Mouse (Mus musculus): ENCODE results near the gene Lbhd1. TPM values are rescaled to one million over a fixed set of nuclear protein-coding genes. Genes with fewer than 3 reads are reported as not detected.
A peak's percentile ranks its signal among the peaks of the same experiment; 100 is the strongest.
"Not testable (repeated sequence)": the region's sequence is repeated elsewhere in the genome, so short reads cannot be mapped to it uniquely, and the experiment has no call there.

Lbhd1 gene
- polyA plus RNA-seq, 1 experiment from 2014 or later: 118 TPM

DNA sequence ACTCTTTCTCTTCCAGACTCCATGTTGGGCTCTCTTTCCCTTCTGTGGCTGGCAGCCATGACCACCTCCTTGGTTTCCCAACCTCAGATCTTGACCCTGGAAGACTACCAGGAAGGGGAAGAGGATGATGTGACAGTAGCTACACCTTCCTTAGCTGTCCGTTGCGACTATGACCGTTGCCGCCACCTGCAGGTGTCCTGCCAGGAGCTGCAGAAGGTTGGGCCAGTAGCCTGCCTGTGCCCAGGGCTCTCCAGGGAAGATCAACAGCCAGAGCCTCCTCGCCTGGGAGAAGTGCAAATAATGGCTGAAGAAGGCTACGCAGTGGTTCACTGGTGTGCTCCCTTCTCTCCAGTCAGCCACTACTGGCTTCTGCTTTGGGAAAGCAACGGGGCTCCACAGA lies 31.9 kb upstream of the Lbhd1 start:
- H3K9me3 ChIP-seq: no peaks in the 10 kb centered on the region
- DNase-seq (ENCODE audit: low spot score): no peak
- H3K4me3 ChIP-seq: no peak overlapping the region
- peaks cover 23% of the 10 kb centered on the region for H3K36me3 ChIP-seq (replicated peaks)
- no peaks in the 10 kb centered on the region for H3K27me3 ChIP-seq (replicated peaks; ENCODE audit: low read depth, poor library complexity, severe bottlenecking)
- 58% methylated on average over 7 of the region's 7 CpGs for WGBS
- no peak overlapping the region; the same call in 1 of the 2 replicates for H3K27ac ChIP-seq (replicated peaks)
- peaks cover 27% of the 10 kb centered on the region for H3K4me1 ChIP-seq

DNA sequence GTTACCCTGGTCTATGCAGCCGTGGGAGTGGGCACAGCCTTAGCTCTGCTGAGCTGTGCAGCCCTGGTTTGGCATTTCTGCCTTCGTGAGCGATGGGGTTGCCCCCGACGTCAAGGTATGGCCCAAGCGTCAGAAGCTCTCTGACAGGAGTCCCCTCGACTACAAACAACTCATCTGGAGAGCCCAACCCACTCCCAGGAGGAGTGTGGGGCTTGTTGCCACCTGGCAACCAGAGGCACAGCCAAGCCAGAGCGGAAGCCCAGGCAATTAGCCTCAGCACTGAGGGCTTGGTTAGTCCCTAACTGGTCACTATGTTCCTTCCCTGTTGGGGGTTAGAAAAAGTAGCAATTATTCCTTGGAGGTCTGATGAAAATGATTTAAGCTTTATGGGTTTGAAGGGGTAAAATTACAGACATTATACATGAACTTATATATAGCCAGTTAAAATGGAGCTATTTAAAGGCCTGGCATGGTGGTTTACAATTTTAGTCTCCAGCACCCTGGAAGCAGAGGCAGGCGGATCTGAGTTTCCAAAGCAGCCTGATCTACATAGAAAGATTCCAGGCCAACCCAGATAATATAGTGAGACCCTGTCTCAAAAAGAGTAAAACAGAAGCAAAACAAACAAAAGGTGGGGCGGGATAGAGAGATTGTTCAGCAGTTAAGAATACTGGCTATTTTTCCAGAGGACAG lies 31.1 kb upstream of the Lbhd1 start:
- peaks cover 16% of the 10 kb centered on the region for H3K36me3 ChIP-seq (replicated peaks)

DNA sequence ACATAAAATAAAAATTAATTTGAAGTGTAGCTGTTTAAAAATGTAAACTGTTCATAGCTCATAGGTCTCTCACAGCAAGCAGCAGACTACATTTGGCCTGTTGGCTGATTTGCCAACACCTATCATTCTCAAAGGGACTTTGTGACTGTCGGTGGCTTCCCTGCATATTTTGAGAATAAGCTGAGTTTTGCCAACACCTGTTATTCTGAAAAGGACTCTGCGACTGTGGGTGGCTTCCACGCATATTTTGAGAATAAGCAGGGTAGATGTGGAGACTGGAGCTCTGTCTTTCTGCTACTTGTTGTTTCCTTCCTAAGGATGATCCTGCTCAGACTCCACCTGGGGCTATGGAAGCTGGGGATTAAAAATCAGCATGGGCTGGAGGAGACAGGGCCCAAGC lies 30.4 kb upstream of the Lbhd1 start:
- 85% methylated on average over 3 of the region's 3 CpGs for WGBS
- no peaks in the 10 kb centered on the region for H3K9me3 ChIP-seq
- no peak for DNase-seq (ENCODE audit: low spot score)

More for the DNA sequence above, 31.1 kb upstream of the Lbhd1 start:
- Histone ChIP-seq H3K4me3 (no peak overlapping the region), H3K27ac (replicated peaks) (no peak overlapping the region; the same call in 1 of the 2 replicates), H3K9me3 (no peaks in the 10 kb centered on the region), H3K4me1 (peaks cover 27% of the 10 kb centered on the region), H3K27me3 (replicated peaks; ENCODE audit: low read depth, poor library complexity, severe bottlenecking) (no peaks in the 10 kb centered on the region)
- no peak for DNase-seq (ENCODE audit: low spot score)
- 61% methylated on average over 10 of the region's 10 CpGs for WGBS

DNA sequence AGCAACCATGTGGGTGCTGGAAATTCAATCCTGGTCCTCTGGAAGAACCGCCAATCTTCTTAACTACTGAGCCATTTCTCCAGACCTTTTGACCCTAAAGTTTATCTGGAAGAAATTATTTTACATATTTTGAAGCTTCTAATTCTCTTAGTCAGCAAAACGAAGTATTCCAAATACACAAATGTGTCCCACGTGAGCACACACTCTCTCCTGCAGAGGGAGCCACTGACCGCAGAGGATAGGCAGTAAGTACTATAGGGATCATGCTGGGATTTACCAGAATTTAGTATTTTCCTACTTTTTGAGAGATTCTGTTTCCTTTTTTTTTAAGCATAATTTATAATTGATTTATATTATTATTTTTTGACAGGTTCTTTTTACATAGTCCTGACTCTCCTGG lies 25.8 kb upstream of the Lbhd1 start:
- Histone ChIP-seq H3K27me3 (replicated peaks; ENCODE audit: low read depth, poor library complexity, severe bottlenecking) (no peaks in the 10 kb centered on the region), H3K4me1 (peaks cover 9% of the 10 kb centered on the region), H3K27ac (replicated peaks) (no peak overlapping the region), H3K9me3 (no peaks in the 10 kb centered on the region), H3K4me3 (no peak overlapping the region), H3K36me3 (replicated peaks) (no peaks in the 10 kb centered on the region)
- 43% methylated on average over 4 of the region's 4 CpGs for WGBS
- peak; percentile 36 for DNase-seq (ENCODE audit: low spot score)

More for the DNA sequence above, 30.4 kb upstream of the Lbhd1 start:
- Histone ChIP-seq H3K36me3 (replicated peaks) (peaks cover 8% of the 10 kb centered on the region; the same call in 1 of the 2 replicates), H3K27me3 (replicated peaks; ENCODE audit: low read depth, poor library complexity, severe bottlenecking) (no peaks in the 10 kb centered on the region), H3K27ac (replicated peaks) (no peak overlapping the region), H3K4me1 (peaks cover 24% of the 10 kb centered on the region), H3K4me3 (no peak overlapping the region)

DNA sequence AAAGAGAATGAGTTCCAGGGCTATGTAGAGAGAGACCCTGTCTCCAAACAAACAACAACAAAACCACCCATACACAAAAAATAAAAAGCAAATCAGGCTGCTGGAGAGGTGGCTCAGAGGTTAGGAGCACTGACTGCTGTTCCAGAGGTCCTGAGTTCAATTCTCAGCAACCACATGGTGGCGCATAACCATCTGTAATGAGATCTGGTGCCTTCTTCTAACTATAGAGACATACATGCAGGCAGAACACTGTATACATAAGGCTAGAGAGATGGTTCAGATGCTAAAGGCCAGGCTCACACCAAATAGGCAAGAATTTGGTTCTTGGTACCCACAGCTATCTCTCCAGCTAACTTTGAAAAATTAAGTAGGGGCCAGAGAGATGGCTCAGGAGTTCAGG lies 24.5 kb upstream of the Lbhd1 start:
- WGBS: 18% methylated on average over 1 of the region's 1 CpGs
- DNase-seq (ENCODE audit: low spot score): no peak
- no peaks in the 10 kb centered on the region for H3K9me3 ChIP-seq
- H3K27me3 ChIP-seq (replicated peaks; ENCODE audit: low read depth, poor library complexity, severe bottlenecking): no peaks in the 10 kb centered on the region
- H3K27ac ChIP-seq (replicated peaks): no peak overlapping the region
- peaks cover 9% of the 10 kb centered on the region for H3K4me1 ChIP-seq
- H3K4me3 ChIP-seq: no peak overlapping the region
- H3K36me3 ChIP-seq (replicated peaks): no peaks in the 10 kb centered on the region

DNA sequence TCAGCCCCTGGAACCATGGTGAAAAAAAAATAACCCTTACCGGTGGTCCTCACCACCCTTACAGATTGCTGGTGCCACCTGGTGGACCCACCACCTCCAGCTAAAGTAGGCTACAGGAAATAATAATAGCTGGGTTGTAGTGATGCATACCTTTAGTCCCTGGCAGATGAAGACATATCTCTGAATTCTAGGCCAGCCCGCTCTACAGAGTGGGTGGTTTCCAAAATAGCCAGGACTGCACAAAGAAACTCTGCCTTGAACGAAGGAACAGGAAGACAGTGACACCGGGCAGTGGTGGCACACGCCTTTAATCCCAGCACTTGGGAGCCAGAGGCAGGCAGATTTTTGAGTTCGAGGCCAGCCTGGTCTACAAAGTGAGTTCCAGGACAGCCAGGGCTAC lies 19.3 kb upstream of the Lbhd1 start:
- Histone ChIP-seq H3K4me3 (no peak overlapping the region), H3K9me3 (no peaks in the 10 kb centered on the region), H3K27ac (replicated peaks) (no peak overlapping the region), H3K36me3 (replicated peaks) (no peaks in the 10 kb centered on the region), H3K4me1 (peaks cover 9% of the 10 kb centered on the region), H3K27me3 (replicated peaks; ENCODE audit: low read depth, poor library complexity, severe bottlenecking) (no peaks in the 10 kb centered on the region)
- DNase-seq (ENCODE audit: low spot score): no peak
- 85% methylated on average over 6 of the region's 6 CpGs for WGBS

DNA sequence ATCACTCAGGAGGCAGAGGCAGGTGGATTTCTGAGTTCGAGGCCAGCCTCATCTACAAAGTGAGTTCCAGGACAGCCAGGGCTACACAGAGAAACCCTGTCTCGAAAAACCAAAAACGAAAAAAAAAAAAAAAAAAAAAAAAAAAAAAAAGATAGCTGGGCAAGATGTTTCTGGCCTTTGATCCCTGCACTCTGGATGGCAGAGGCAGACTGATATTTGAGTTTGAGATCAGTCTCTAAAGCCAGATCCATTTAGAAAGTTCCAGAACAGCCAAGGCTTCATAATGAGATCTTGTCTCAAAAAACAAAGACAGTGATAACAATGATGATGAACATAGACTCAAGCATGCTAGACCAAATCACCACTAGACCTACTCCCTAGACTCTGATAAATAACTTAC lies 13.2 kb upstream of the Lbhd1 start:
- Histone ChIP-seq H3K4me1 (peaks cover 12% of the 10 kb centered on the region), H3K4me3 (peak overlapping the region; percentile 85), H3K36me3 (replicated peaks) (peaks cover 25% of the 10 kb centered on the region)
- DNase-seq (ENCODE audit: low spot score); H3K27ac ChIP-seq (replicated peaks); H3K27me3 ChIP-seq (replicated peaks; ENCODE audit: low read depth, poor library complexity, severe bottlenecking); H3K9me3 ChIP-seq: not testable (repeated sequence)
- WGBS: 77% methylated on average over 3 of the region's 3 CpGs

DNA sequence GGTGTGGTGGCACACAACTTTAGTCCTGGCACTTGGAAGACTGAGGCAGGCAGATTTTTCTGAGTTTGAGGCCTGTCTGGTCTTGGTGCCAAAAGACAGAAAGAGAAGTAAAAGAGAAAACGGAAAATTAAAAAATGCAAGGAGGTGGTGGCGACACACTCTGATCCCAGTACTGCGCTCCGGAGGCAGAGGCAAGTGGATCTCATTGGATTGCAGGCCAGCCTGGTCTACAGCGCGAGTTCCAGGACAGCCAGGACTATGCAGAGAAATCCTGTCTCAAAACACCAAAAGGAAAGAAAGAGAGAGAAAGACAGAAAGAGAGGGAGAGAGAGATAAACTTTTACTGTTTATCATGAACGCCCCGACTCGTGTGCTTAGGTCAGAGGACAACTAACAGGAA lies 12.7 kb upstream of the Lbhd1 start:
- Histone ChIP-seq H3K36me3 (replicated peaks) (peaks cover 30% of the 10 kb centered on the region), H3K4me1 (peaks cover 12% of the 10 kb centered on the region), H3K27ac (replicated peaks) (peak overlapping the region; percentile 91), H3K9me3 (no peaks in the 10 kb centered on the region), H3K27me3 (replicated peaks; ENCODE audit: low read depth, poor library complexity, severe bottlenecking) (no peaks in the 10 kb centered on the region), H3K4me3 (peak overlapping the region; percentile 85)
- 66% methylated on average over 9 of the region's 9 CpGs for WGBS
- no peak for DNase-seq (ENCODE audit: low spot score)

DNA sequence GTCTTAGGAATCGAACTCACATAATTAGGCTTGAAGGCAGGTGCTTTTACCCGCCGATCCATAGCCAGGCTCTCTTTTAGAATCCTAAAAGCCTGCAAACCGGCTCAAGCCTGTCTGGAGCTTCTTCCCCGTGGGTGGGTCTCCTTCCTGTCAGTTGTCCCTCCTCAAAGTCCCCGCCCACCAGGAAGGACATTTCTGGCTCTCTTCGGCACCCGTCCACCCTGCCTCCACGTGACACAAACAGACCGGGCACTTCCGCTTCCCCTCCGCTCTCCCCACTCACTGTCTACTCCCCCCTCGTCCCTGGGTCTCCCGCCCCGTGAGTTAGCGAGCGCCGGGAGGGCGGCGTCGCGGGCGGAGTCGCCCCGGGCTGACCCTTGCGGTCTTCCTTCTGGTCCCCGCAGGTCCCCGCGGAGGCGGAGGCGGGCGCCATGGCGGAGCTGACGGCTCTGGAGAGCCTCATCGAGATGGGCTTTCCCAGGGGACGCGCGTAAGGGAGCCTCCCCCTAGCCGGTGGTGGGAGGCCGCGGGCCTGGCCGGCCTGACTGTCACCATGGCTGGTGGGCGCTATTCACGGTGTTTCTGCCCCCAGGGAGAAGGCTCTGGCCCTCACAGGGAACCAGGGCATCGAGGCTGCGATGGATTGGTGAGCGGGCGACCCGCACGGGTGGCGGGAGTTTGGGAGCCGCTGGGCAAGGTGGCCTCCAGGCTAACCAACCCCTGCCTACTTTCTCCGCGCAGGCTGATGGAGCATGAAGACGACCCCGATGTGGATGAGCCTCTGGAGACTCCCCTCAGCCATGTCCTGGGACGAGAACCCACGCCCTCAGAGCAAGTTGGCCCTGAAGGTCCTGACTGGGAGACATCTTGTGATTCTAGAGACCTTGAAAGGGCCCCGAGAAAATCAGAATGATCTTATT lies 12.0 kb upstream of the Lbhd1 start, which contains the start of gene Ubxn1:
Gene Ubxn1, plus strand, starts transcription at position 230 of the 920 bp plus-strand sequence.
- H3K4me3 ChIP-seq: peak within 1 kb of the TSS; percentile 85
- H3K9me3 ChIP-seq: no peaks in the 10 kb centered on the region
- DNase-seq (ENCODE audit: low spot score): peak; percentile 96
- no peaks in the 10 kb centered on the region for H3K27me3 ChIP-seq (replicated peaks; ENCODE audit: low read depth, poor library complexity, severe bottlenecking)
- peaks cover 12% of the 10 kb centered on the region for H3K4me1 ChIP-seq
- peak within 1 kb of the TSS; percentile 91 for H3K27ac ChIP-seq (replicated peaks)
- H3K36me3 ChIP-seq (replicated peaks): peaks cover 36% of the 10 kb centered on the region
- under 1% methylated on average over 59 of the region's 59 CpGs for WGBS

DNA sequence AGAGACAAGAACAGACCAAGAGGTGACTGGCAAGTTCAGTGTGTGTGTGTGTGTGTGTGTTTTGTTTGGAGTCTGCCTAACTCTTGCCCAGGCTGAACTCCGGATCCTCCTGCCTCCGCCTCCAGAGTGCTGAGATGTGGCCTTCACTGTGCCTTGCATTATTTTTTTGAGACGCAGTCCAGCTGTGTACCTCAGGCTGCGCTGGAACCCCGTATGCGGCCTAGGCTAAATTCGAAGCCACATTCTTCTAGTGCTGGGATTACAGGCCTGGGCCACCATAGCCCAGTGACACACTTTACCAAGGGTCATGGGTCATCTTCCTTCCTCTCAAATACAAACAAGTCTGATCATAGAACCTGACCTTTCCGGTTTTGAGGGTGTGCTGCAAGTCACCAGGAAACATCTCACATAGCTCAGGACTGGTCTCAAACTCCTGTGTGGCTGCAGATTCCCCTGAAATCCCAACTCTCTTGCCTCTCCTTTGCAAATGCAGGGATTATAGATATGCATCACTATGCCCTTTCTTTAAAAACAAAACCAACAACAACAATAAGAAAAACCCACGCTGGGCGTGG lies 11.2 kb upstream of the Lbhd1 start:
- Histone ChIP-seq H3K9me3 (no peaks in the 10 kb centered on the region), H3K4me3 (peak overlapping the region; percentile 85), H3K36me3 (replicated peaks) (peaks cover 44% of the 10 kb centered on the region), H3K27ac (replicated peaks) (peak overlapping the region; percentile 91), H3K27me3 (replicated peaks; ENCODE audit: low read depth, poor library complexity, severe bottlenecking) (no peaks in the 10 kb centered on the region), H3K4me1 (peaks cover 12% of the 10 kb centered on the region)
- DNase-seq (ENCODE audit: low spot score): no peak
- 77% methylated on average over 10 of the region's 10 CpGs for WGBS

DNA sequence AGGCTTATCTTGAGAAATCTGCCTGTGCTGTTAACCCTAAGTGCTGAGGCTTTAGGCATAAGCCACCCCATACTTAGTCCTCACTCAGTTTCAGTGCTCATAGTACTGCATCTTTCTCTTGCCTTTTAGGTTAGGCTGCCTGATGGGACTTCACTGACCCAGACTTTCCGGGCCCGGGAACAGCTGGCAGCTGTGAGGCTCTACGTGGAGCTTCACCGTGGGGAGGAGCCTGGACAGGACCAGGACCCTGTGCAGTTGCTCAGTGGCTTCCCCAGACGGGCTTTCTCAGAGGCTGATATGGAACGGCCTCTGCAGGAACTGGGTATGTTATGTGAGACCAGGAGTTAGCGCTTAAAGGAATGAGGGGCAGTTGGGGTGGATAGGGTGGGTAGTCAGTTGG lies 8.5 kb upstream of the Lbhd1 start:
- no peak overlapping the region for H3K4me3 ChIP-seq
- 95% methylated on average over 7 of the region's 7 CpGs for WGBS
- no peaks in the 10 kb centered on the region for H3K27me3 ChIP-seq (replicated peaks; ENCODE audit: low read depth, poor library complexity, severe bottlenecking)
- no peak overlapping the region for H3K27ac ChIP-seq (replicated peaks)
- H3K9me3 ChIP-seq: no peaks in the 10 kb centered on the region
- H3K36me3 ChIP-seq (replicated peaks): peaks cover 63% of the 10 kb centered on the region
- no peak for DNase-seq (ENCODE audit: low spot score)
- H3K4me1 ChIP-seq: peaks cover 20% of the 10 kb centered on the region

DNA sequence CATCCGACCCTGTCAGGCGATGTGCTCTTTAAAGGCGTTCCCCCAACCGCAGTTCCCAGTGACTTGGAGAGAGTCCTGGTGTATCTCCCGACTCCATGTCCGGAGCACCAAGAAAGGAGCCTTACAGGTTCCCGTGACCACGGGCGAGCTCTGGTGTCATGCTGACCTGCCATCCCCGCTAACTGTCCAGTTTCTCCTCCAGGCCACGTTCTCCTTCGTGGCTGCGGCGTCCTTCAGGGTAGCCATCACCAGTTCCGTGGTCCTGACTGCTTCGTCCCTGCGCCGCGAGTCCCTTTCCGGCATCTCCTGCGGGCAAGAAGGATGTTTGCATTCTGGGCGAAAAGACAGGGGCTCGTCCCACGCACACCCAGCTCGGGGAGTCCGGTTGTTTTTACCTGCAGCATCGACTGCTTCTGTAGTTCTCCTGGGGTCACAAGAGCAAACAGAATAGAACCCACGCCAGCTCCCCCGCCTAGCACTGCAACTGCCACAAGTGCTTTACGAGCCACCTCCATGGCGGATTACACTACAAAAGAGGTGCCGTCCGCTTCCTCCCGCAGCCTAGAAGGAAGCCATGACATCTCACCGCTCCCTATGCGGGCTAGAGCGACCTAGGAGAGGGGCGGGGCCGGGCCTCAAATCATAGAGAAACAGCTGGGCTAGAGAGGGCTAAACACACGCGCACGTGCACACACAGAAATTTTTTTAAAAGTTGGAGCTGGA lies 3.1 kb upstream of the Lbhd1 start, which contains the start of gene Uqcc3:
Gene Uqcc3, minus strand, starts transcription at position 613 of the 723 bp plus-strand sequence.
- peak; percentile 87 for DNase-seq (ENCODE audit: low spot score)
- under 1% methylated on average over 42 of the region's 42 CpGs for WGBS
- H3K27me3 ChIP-seq (replicated peaks; ENCODE audit: low read depth, poor library complexity, severe bottlenecking): no peaks in the 10 kb centered on the region
- peak within 1 kb of the TSS; percentile 92 for H3K27ac ChIP-seq (replicated peaks)
- peak within 1 kb of the TSS; percentile 94 for H3K4me3 ChIP-seq
- peaks cover 11% of the 10 kb centered on the region for H3K4me1 ChIP-seq
- no peaks in the 10 kb centered on the region for H3K9me3 ChIP-seq
- H3K36me3 ChIP-seq (replicated peaks): peaks cover 37% of the 10 kb centered on the region

All from embryonic facial prominence, embryonic 10.5 days (tissue).